Comparison of ENCODE assay signal across 12 mouse cellular contexts in the genomic region with DNA sequence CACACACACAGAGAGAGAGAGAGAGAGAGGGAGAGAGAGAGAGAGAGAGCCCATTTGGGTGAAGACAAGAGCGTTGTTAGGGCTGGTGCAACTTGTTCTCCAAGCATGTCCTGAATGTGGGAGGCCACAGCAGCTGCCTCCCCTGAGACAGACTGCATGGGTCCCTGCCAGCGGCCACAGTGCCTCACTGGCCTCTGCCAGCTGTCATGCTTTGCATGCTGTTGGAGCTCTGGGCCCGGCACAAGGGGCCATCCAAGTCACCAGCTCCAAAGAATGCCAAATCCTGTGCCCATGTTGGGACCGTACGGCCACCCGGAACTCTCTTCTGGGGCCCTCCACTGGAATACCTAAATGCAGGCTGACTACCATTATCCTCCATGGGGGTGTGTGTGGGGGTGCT. TPM values are rescaled to one million over a fixed set of nuclear protein-coding genes. Genes with fewer than 3 reads are reported as not detected.
DNase-seq lines count a peak whose midpoint lies in the region; ATAC-seq and TF ChIP-seq lines count a peak whose summit lies in the region.
"Had no signal": no experiment of that assay in that cellular context is flagged by ENCODE, and none has a peak within 500 bp of the region (broad histone marks: within the 10 kb centered on the region; RNA-seq: fewer than 3 reads in every experiment).

No protein-coding gene starts in this region.

- H3K27ac ChIP-seq in heart, adult 2 months: no peak overlapping the region
- no peak overlapping the region for H3K27ac ChIP-seq in intestine, embryonic 16.5 days (ENCODE audit: low read length)

- H3K36me3 ChIP-seq in heart, adult 2 months (ENCODE audit: control insufficient read depth, insufficient read depth, low read length): no peaks in the 10 kb centered on the region
- no peaks in the 10 kb centered on the region for H3K36me3 ChIP-seq in intestine, embryonic 16.5 days (ENCODE audit: control insufficient read depth, insufficient read depth, low read length)

- no peak overlapping the region for H3K9ac ChIP-seq in heart, adult 2 months (ENCODE audit: low read depth, low read length)
- H3K9ac ChIP-seq in intestine, embryonic 16.5 days (ENCODE audit: low read depth, low read length): no peak overlapping the region
- H3K9ac ChIP-seq: lung, embryonic 14.5 days had no signal

- H3K79me2 ChIP-seq in heart, adult 2 months (replicated peaks; ENCODE audit: control insufficient read depth, insufficient read depth, low read length): no peaks in the 10 kb centered on the region

- H3K9me3 ChIP-seq in intestine, embryonic 16.5 days (ENCODE audit: control insufficient read depth, low read length): no peaks in the 10 kb centered on the region

- ATAC-seq in intestine, embryonic 16.5 days: no peak

- H3K4me1 ChIP-seq in heart, adult 2 months (ENCODE audit: control insufficient read depth, insufficient read depth, low read length): no peaks in the 10 kb centered on the region
- peaks cover 12% of the 10 kb centered on the region for H3K4me1 ChIP-seq in intestine, embryonic 16.5 days (ENCODE audit: control insufficient read depth, insufficient read depth, low read length)

- intact Hi-C loops in heart, adult 2 months (cut with DNase I): no loop called here
- intact Hi-C loops in left cerebral cortex, postnatal 36 days (cut with DNase I): no loop called here

- H3K4me3 ChIP-seq in heart, adult 2 months: no peak overlapping the region
- H3K4me3 ChIP-seq in intestine, embryonic 16.5 days (ENCODE audit: low read length): no peak overlapping the region

- DNase-seq in heart, postnatal 4 days: peak; percentile 19
- no peak for DNase-seq in heart, adult 2 months
- peak; percentile 59 for DNase-seq in brain, embryonic 14.5 days (ENCODE audit: low read depth)
- DNase-seq in frontal cortex, postnatal 36 days (ENCODE audit: low spot score in 2 of 2): peak; percentile 46 to 61
- DNase-seq in left cerebral cortex, postnatal 36 days (ENCODE audit: low spot score in 2 of 2): peak; percentile 46 to 56
- DNase-seq in embryo, embryonic 9.5 days (ENCODE audit: extremely low spot score): no peak
- DNase-seq in ovary, adult 18-20 months (ENCODE audit: low spot score): no peak
- DNase-seq: lung, embryonic 14.5 days; thymus, postnatal 36 days had no signal

- TF ChIP-seq CTCF in heart, adult 2 months (IDR thresholded peaks at IDR 0.05): no peak
- TF ChIP-seq CTCF in brain, embryonic 14.5 days (IDR thresholded peaks at IDR 0.05; ENCODE audit: borderline replicate concordance, extremely low read depth, insufficient read depth, insufficient read length): no peak

- H3K27me3 ChIP-seq in heart, adult 2 months (ENCODE audit: control insufficient read depth, insufficient read depth, low read length): peaks cover 16% of the 10 kb centered on the region
- H3K27me3 ChIP-seq in intestine, embryonic 16.5 days (replicated peaks; ENCODE audit: control insufficient read depth, insufficient read depth, low read length): peaks cover 59% of the 10 kb centered on the region

- no peak for TF ChIP-seq EP300 in heart, adult 2 months (IDR thresholded peaks at IDR 0.05; ENCODE audit: insufficient read depth, low read depth, low read length)

- no peak for TF ChIP-seq POLR2A in heart, adult 2 months (IDR thresholded peaks at IDR 0.05; ENCODE audit: insufficient read depth, low read depth, low read length)
- no peak for TF ChIP-seq POLR2A in brain, embryonic 14.5 days (IDR thresholded peaks at IDR 0.05; ENCODE audit: borderline replicate concordance, extremely low read depth, insufficient read depth, insufficient read length, poor library complexity, severe bottlenecking)

- H3K4me2 ChIP-seq in intestine, embryonic 16.5 days (ENCODE audit: low read depth, low read length): no peak overlapping the region
- H3K4me2 ChIP-seq: lung, embryonic 14.5 days had no signal

- 76% methylated on average over 6 of the region's 6 CpGs for WGBS in heart, adult 2 months
- WGBS in intestine, embryonic 16.5 days: 80% methylated on average over 6 of the region's 6 CpGs

RNA-seq across cellular contexts. Expression of a gene that starts 3.6 kb away (rescaled TPM):
- total RNA-seq in heart, postnatal 4 days (2021): not detected
- not detected for total RNA-seq in heart, adult 2 months (2021)
- polyA plus RNA-seq in heart, adult 2 months (2012; rRNA removed): 0.12 and 0.25 TPM in 2 replicates
- polyA plus RNA-seq in brain, embryonic 14.5 days (2012; rRNA removed): 47.7 and 61.3 TPM in 2 replicates
- total RNA-seq in left cerebral cortex, postnatal 36 days (2021): 100 to 1,000 TPM in 1 of 2 experiments, 10 to 100 TPM in 1; 99.3 to 114 TPM
- polyA plus RNA-seq in intestine, embryonic 16.5 days (2015; fragmentation: Nextera tagmentation; extraction: Ambion mirVana): not detected in 2 replicates
- total RNA-seq: common myeloid progenitor, adult 5-6 weeks had no signal
- polyA plus RNA-seq: heart, postnatal 0 days had no signal

RNA-seq across cellular contexts. Expression of a gene that starts 40.7 kb away (rescaled TPM):
- total RNA-seq in heart, postnatal 4 days (2021): not detected
- not detected for total RNA-seq in heart, adult 2 months (2021)
- not detected in 2 replicates for polyA plus RNA-seq in heart, adult 2 months (2012; rRNA removed)
- polyA plus RNA-seq in brain, embryonic 14.5 days (2012; rRNA removed): 25.1 and 26.7 TPM in 2 replicates
- 10 to 100 TPM; 22.1 to 27.1 TPM for total RNA-seq in left cerebral cortex, postnatal 36 days (2021)
- polyA plus RNA-seq in intestine, embryonic 16.5 days (2015; fragmentation: Nextera tagmentation; extraction: Ambion mirVana): not detected in 2 replicates
- total RNA-seq: common myeloid progenitor, adult 5-6 weeks had no signal
- polyA plus RNA-seq: heart, postnatal 0 days; lung, embryonic 14.5 days had no signal

Comparison
In these comparisons a context has a peak if more than half of its experiments do, and no peak if none do; other contexts are left out.
1. DNase-seq: peak in heart, postnatal 4 days (single experiment), brain, embryonic 14.5 days (single experiment), frontal cortex, postnatal 36 days (2 of 2) and left cerebral cortex, postnatal 36 days (2 of 2); none in heart, adult 2 months (0 of 2), embryo, embryonic 9.5 days (single experiment) and ovary, adult 18-20 months (single experiment).
2. RNA of a gene that starts 3.6 kb away (total RNA-seq): 99.3 to 114 TPM in left cerebral cortex, postnatal 36 days; not detected in heart, postnatal 4 days and not detected in heart, adult 2 months; every median in the first group is over 100 times any median in the second.
3. RNA of a gene that starts 40.7 kb away (total RNA-seq): 22.1 to 27.1 TPM in left cerebral cortex, postnatal 36 days; not detected in heart, postnatal 4 days and not detected in heart, adult 2 months; every median in the first group is over 10 times any median in the second.